Mouse (Mus musculus) stomach, embryonic 16.5 days (tissue): ENCODE results near the gene Acvr1b. TPM values are rescaled to one million over a fixed set of nuclear protein-coding genes. Genes with fewer than 3 reads are reported as not detected.

ENCODE experiments used
- ATAC-seq: fragments of 200-750 bp; cut with Nextera tagmentation; 2 replicates; pipeline ENCODE4 v1.8.0; 2017; ENCODE audit warnings: moderate number of reproducible peaks, moderate TSS enrichment; ENCODE audit not compliant: insufficient read depth, low FRiP score
- H3K27ac ChIP-seq: fragments of 300-500 bp; sonication (generic); 2 replicates; pipeline ENCODE4 v1.5.1; 2014; ENCODE audit warnings: low read length
- H3K27me3 ChIP-seq: fragments of 300-500 bp; sonication (generic); 2 replicates; pipeline ENCODE4 v1.6.1; 2014; ENCODE audit warnings: low read length, control low read depth, mixed read lengths; ENCODE audit not compliant: control insufficient read depth, insufficient read depth
- H3K36me3 ChIP-seq: fragments of 300-500 bp; sonication (generic); 2 replicates; pipeline ENCODE4 v1.6.1; 2014; ENCODE audit warnings: low read length; ENCODE audit not compliant: control insufficient read depth, insufficient read depth
- H3K4me1 ChIP-seq: fragments of 300-500 bp; sonication (generic); 2 replicates; pipeline ENCODE4 v1.6.1; 2014; ENCODE audit warnings: low read length, control low read depth, mixed read lengths; ENCODE audit not compliant: control insufficient read depth, insufficient read depth
- H3K4me2 ChIP-seq: fragments of 300-500 bp; sonication (generic); 2 replicates; pipeline ENCODE4 v1.6.1; 2014; ENCODE audit warnings: low read depth, low read length, mixed read lengths
- H3K4me3 ChIP-seq: fragments of 300-500 bp; sonication (generic); replicated peaks from 2 replicates; pipeline ENCODE4 v1.5.1; 2014; ENCODE audit warnings: mild to moderate bottlenecking, low read length
- H3K9ac ChIP-seq: fragments of 300-500 bp; sonication (generic); 2 replicates; pipeline ENCODE4 v1.6.1; 2014; ENCODE audit warnings: low read length
- H3K9me3 ChIP-seq: fragments of 300-500 bp; sonication (generic); replicated peaks from 2 replicates; pipeline ENCODE4 v1.6.1; 2016; ENCODE audit warnings: low read length, control low read depth; ENCODE audit not compliant: control insufficient read depth
- WGBS: fragments of 180-500 bp; shearing (Covaris S2); extraction: QIAGEN DNeasy Blood & Tissue Kit; methylation state at CpG from one replicate; pipeline ENCODE4 v1.1.7; 2014; 5-methylcytosine and 5-hydroxymethylcytosine counted together
- polyA plus RNA-seq: library from polyadenylated mRNA; unstranded; fragments of >200 nt; fragmentation: Nextera tagmentation; extraction: Ambion mirVana; gene quantifications from 2 replicates; pipeline ENCODE4 v1.2.1, GENCODE M21; 2015

Gene Acvr1b
- polyA plus RNA-seq, 1 experiment from 2014 or later: 11.6 TPM

DNA sequence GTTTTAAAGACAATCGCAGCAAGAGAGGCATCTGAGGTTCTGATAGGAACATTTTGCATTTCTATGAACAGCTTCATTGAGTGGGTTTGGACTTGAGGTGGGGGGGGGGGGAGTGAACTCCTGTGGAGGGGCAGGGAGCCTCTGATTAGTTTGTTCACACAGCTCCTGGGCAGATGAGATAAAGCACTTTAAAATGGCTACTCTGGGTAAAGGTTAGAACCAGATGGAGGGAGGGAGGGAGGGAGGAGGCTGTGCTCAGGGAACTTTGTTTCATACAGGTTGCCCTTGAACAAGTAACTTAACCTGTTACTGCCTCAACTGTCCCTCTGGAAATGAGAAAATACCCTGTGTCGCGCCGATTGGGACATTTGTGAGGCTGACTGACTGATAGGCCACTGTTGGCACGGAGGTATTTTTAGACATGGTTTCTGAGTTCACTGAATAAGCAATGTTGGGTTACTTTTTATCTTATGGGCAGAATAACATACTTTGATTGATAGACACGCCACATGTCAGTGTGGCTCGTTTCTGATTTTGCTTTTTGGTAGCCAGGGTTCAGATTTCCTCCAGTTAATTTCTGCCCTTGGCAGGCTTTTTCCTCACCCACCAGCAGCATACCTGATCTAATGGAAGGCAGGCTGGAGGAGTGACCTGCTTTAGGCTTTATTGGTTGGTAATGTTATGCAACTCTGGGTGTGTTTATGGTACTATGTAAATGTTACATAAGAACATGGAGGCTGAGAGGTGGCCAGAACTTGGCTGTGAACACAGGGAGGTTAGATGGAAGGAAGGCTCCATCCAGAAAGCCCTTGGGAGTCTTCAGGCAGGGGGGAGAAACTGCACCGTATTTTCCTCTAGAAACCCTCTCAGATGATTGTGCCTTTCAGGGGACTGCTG, 3.2 kb downstream of the Acvr1b start:
- H3K36me3 ChIP-seq: no peaks in the 10 kb centered on the region
- no peaks in the 10 kb centered on the region for H3K9me3 ChIP-seq
- H3K4me1 ChIP-seq: peaks cover 56% of the 10 kb centered on the region
- ATAC-seq: peak; percentile 19; the same call in 1 of the 2 replicates
- H3K4me2 ChIP-seq: peak overlapping the region; percentile 85
- H3K4me3 ChIP-seq: peak overlapping the region; percentile 83; the same call in 1 of the 2 replicates
- peak overlapping the region; percentile 87 for H3K27ac ChIP-seq
- 52% methylated on average over 8 of the region's 8 CpGs for WGBS
- peak overlapping the region; percentile 15; the same call in 1 of the 2 replicates for H3K9ac ChIP-seq
- H3K27me3 ChIP-seq: no peaks in the 10 kb centered on the region

DNA sequence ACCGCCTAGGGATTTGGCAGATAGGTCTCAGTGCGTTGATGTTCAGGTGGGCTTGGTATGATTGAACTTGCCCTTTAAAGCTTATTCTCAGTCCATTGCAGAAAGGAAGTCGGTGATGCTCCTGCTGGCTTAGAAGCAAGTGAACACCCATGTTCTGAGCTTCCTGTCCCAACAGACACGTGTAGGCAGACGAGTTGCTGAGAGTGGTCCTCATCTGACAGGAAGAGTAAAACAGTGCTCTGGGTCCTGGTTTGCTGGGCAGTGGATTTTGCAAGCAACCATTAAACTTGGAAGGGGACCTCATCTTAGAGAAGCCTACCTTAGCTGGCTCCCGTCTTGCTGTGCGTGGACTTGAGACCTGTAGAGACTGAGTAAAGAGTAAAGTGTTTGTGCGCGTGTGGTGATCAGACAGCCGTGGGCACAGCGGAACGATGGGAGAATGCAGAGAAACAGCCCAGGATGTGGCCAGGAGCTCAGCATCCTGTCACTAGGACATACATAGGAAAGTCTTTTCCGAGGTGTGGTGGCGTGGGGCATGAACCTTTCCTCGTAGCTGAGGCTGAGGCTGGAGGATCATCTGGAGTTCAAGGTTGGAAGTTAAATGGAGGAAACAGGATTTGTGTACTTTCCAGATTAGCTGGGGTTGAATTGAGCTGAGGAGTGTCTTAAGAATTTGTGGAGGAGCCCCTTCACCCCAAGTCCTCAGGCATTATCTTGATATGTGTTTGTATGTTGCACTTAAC, 6.7 kb downstream of the Acvr1b start:
- Histone ChIP-seq H3K4me2 (no peak overlapping the region), H3K27ac (no peak overlapping the region; the same call in none of the 2 replicates)
- WGBS: 67% methylated on average over 15 of the region's 15 CpGs

DNA sequence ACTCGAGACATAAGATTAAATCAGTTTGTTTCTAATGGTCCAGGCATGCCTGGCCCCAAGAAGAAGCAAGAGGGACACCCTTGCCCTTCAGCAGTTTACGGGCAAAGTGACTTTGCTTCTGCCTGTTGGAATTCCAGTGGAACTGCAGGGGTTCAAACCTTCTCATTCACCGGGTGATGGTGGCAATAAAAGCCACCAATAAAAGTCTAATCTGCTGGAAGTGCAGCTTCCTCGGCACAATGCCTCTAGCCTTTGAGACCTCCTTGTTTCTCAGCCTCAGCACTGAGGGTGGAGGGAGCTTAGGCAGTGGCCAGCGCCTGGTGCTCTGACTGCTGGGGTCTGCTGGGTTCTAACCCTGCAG, 7.2 kb downstream of the Acvr1b start:
- WGBS: 40% methylated on average over 5 of the region's 5 CpGs
- peak overlapping the region; percentile 48 for H3K9ac ChIP-seq

More for the DNA sequence above, 6.7 kb downstream of the Acvr1b start:
- ATAC-seq: no peak
- Histone ChIP-seq H3K9ac (no peak overlapping the region), H3K4me1 (peaks cover 63% of the 10 kb centered on the region), H3K27me3 (no peaks in the 10 kb centered on the region), H3K36me3 (0 out of 2 replicates have a peak, but pooled peaks cover 3% of the 10 kb centered on the region), H3K9me3 (no peaks in the 10 kb centered on the region), H3K4me3 (no peak overlapping the region)

DNA sequence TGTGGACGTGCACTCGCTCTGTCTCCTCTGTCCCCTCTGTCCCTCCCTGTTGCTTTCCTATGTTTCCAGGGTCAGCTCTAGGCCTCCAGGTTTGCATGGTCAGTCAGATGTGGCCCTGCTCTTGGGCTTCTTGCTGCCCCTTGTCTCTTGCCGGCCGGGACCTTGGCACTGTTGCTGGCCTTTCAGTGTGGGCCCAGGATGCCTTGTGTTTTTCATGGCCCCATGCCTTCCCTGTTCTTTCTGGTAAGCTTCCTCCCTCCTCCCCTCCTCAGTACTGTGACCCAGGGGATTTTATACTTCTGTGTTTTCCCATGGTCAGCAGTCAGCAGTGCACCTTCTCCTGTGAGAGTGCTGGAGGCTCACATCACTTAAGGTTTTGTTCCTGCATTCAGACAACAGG, 7.6 kb downstream of the Acvr1b start:
- Histone ChIP-seq H3K27me3 (no peaks in the 10 kb centered on the region), H3K4me3 (no peak overlapping the region), H3K36me3 (0 out of 2 replicates have a peak, but pooled peaks cover 4% of the 10 kb centered on the region), H3K27ac (peak overlapping the region; percentile 52), H3K4me2 (no peak overlapping the region; the same call in 1 of the 2 replicates), H3K9ac (peak overlapping the region; percentile 48), H3K4me1 (peaks cover 59% of the 10 kb centered on the region), H3K9me3 (no peaks in the 10 kb centered on the region)
- 42% methylated on average over 4 of the region's 4 CpGs for WGBS
- no peak for ATAC-seq

More for the DNA sequence above, 7.2 kb downstream of the Acvr1b start:
- H3K4me3 ChIP-seq: no peak overlapping the region
- no peak overlapping the region; the same call in 1 of the 2 replicates for H3K4me2 ChIP-seq
- peak overlapping the region; percentile 52 for H3K27ac ChIP-seq
- no peaks in the 10 kb centered on the region for H3K27me3 ChIP-seq
- H3K9me3 ChIP-seq: no peaks in the 10 kb centered on the region
- ATAC-seq: no peak
- H3K36me3 ChIP-seq: 0 out of 2 replicates have a peak, but pooled peaks cover 4% of the 10 kb centered on the region
- peaks cover 59% of the 10 kb centered on the region for H3K4me1 ChIP-seq

DNA sequence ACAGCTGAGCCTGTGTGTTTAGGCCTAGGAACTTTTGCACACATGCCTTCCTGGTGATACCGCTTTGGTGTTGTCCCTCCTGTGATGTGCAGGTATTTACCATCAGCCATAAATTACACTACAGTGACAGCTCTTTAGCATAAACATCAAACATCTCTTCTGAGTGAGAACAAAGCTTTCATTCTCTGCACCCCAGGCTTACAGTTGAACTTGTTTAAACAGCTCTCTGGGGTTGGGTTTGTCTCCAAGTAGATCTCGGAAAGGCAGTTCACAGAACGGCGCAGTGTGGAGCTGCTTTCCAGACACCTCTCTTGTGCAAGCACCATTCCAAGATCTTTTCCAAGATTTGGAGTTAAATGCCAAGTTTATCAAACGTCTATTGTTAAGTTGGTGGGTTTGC, 8.8 kb downstream of the Acvr1b start:
- H3K27ac ChIP-seq: peak overlapping the region; percentile 91
- no peak overlapping the region for H3K4me3 ChIP-seq
- 29% methylated on average over 5 of the region's 5 CpGs for WGBS
- 0 out of 2 replicates have a peak, but pooled peaks cover 4% of the 10 kb centered on the region for H3K36me3 ChIP-seq
- H3K4me2 ChIP-seq: peak overlapping the region; percentile 26; the same call in 1 of the 2 replicates
- ATAC-seq: peak; percentile 67
- H3K27me3 ChIP-seq: no peaks in the 10 kb centered on the region
- no peak overlapping the region for H3K9ac ChIP-seq
- peaks cover 53% of the 10 kb centered on the region for H3K4me1 ChIP-seq
- H3K9me3 ChIP-seq: no peaks in the 10 kb centered on the region

DNA sequence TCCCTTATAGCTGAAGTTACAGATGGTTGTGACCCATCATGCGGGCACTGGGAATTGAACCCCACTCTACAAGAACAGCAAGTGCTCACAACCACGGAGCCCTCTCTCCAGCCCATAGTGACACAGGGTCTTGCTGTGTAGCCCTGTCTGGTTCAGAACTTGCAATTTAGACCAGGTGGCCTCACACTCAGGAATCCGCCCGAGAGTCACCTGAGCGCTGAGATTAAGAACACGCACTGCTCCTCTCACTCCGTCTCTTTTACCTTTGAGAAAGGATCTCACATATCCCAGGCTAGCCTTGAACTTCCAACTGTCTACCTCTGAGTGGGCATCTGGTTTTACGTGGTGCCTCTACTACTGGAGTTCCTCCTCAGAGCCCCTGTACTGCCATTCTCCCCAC, 10.4 kb downstream of the Acvr1b start:
- no peak overlapping the region for H3K4me3 ChIP-seq
- H3K36me3 ChIP-seq: 0 out of 2 replicates have a peak, but pooled peaks cover 4% of the 10 kb centered on the region
- peak overlapping the region; percentile 31 for H3K27ac ChIP-seq
- H3K27me3 ChIP-seq: no peaks in the 10 kb centered on the region
- 85% methylated on average over 8 of the region's 8 CpGs for WGBS
- no peak overlapping the region for H3K4me2 ChIP-seq
- H3K4me1 ChIP-seq: peaks cover 49% of the 10 kb centered on the region
- H3K9ac ChIP-seq: no peak overlapping the region
- ATAC-seq: no peak
- no peaks in the 10 kb centered on the region for H3K9me3 ChIP-seq

GRCm38 (mm10) chr15:101185549-101185948, 11.7 kb downstream of the Acvr1b start:
- Histone ChIP-seq H3K27me3 (no peaks in the 10 kb centered on the region), H3K9ac (no peak overlapping the region), H3K4me2 (no peak overlapping the region), H3K4me1 (peaks cover 37% of the 10 kb centered on the region), H3K9me3 (no peaks in the 10 kb centered on the region), H3K27ac (no peak overlapping the region), H3K4me3 (no peak overlapping the region), H3K36me3 (0 out of 2 replicates have a peak, but pooled peaks cover 4% of the 10 kb centered on the region)
- 97% methylated on average over 3 of the region's 3 CpGs for WGBS
- no peak for ATAC-seq

- no peaks in the 10 kb centered on the region for H3K9me3 ChIP-seq
- peaks cover 32% of the 10 kb centered on the region for H3K4me1 ChIP-seq
- H3K27me3 ChIP-seq: no peaks in the 10 kb centered on the region
- ATAC-seq: no peak
- H3K4me3 ChIP-seq: no peak overlapping the region
- no peak overlapping the region for H3K4me2 ChIP-seq
- 62% methylated on average over 5 of the region's 5 CpGs for WGBS
- 0 out of 2 replicates have a peak, but pooled peaks cover 4% of the 10 kb centered on the region for H3K36me3 ChIP-seq
- no peak overlapping the region for H3K27ac ChIP-seq
- no peak overlapping the region for H3K9ac ChIP-seq
These were observed 14.0 kb downstream of the Acvr1b start for GRCm38 (mm10) chr15:101187907-101188306.
